Mouse (Mus musculus) CD4-positive, CD25-positive, alpha-beta regulatory T cell, adult 2 months (primary cell): ENCODE data around the gene Dcakd.

ENCODE experiments used
- DNase-seq: peaks from one replicate; pipeline ENCODE4 v3.0.0-alpha.2; 2012; ENCODE audit warnings: low read depth, low spot score

Dcakd gene

DNA sequence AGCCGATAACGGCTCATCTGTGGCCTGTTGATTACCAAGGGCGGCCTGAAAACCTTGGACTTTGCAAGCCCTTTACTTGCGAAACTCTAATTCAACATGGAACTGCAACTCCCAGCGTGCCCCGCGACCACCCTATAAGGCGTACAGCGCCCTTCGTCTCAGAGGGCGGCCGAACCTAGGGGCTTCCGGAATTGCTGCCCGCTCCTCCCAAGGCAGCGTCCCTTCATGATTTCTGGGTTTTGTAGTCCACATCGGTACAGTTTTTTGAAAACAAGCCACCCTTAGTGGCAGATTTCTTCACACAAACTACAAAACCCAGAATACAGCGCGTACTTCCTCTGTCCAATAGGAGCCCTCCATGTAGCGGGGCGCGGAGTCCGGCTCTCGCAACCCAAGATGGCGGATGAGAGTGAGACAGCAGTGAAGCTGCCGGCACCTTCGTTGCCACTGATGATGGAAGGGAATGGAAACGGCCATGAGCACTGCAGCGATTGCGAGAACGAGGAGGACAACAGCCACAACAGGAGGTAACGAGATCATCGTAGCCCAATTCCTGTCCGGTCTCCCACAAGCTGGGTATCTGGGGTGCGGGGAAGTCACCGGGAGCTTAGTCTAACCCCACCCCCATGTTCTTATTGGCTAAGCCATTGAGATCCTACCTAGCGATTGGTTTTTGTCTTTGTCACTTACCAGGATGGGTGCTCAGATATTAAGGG, at the start of gene Dcakd, which contains the start of gene Nmt1:
Gene Dcakd, minus strand, starts transcription at position 158 of the 716 bp plus-strand sequence.
Gene Nmt1, plus strand, starts transcription at position 15 of the 716 bp plus-strand sequence.
- peak; percentile 96 for DNase-seq

DNA sequence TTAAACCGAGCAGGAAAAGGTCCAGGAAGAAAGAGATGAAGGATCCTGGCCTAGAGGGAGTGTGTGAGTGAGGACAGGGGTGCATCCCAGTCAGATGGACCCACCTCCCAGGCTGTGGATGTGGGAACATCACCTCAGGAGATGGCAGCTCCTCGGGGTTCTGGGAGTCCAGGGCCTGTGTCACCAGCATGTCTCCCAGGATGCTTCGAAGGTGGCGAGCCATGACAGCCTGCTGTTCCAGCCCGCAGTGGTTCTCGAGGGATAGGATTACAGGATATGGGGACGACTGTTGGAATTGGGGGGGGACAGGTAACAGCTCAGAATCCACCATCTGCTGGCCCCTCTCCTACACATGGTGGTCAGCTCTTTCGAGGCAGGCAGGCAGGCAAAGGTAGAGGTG, 48.4 kb upstream of the Dcakd start:
- no peak for DNase-seq

DNA sequence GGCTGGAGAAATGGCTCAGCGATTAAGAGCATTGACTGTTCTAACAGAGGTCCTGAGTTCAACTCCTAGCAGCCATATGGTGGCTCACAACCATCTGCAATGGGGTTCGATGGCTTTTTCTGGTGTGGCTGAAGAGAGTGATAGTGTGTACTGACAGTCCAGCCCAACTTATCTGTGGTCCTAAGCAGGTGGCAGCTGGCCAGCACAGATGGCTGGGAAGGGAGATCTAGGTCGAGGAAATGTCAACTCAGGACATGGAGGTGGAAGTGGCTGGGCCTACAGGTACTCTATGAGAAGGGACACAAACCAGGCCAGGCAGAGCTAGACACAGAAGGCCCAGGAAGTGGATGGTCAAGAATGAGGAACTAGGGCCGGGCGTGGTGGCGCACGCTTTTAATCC, 47.9 kb upstream of the Dcakd start:
- DNase-seq, result no peak

DNA sequence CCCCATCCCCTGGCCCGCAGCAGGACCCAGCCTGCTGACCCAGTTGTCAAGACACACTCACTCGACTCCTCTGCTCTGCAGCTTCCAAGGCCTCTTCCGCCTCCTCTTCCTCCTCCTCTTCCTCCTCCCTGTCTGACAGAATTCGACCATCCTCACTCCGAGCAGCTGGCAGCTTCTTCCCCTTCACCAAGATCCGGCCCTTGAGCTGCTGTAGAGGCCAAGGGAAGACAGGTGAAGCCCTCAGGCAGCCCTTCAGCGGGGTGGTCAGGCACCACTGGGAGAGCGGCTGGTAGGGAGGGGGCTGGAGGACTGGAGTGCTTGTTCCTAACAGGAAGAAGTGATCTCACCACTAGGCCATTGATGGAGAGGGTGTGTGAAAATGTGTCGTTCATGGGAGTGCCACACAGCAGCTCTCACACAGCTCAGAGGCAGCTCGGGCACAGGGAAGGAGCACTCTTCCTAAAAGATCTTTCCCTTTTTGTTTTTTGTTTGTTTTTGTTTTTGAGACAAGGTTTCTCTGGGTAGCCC, 46.7 kb upstream of the Dcakd start:
- DNase-seq, result no peak

DNA sequence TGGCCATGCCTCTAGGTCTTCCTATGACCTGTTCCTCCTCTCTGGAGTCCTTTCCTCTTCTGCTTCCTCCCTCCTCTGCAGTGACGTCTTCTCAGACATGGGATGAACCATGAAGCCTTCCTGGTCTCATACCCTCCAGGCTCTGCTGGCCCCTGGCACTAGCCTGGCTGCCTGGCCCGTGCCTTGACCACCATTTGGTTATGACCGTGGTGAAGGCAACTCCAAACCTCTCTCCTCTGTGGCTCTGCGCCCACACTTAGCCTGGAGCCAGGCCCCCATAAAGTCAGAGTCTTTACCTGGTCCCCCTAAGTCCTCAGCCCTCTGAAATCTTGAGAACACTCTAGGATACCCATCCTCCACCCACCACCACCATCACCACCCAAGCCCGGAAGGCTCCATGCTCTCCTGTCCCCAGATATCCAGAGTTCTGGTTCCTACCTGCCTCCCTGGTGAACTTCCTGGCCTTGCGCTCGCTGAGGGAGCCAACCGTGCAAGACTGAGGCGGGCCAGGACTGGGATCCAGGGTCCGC, 46.1 kb upstream of the Dcakd start:
- no peak for DNase-seq

DNA sequence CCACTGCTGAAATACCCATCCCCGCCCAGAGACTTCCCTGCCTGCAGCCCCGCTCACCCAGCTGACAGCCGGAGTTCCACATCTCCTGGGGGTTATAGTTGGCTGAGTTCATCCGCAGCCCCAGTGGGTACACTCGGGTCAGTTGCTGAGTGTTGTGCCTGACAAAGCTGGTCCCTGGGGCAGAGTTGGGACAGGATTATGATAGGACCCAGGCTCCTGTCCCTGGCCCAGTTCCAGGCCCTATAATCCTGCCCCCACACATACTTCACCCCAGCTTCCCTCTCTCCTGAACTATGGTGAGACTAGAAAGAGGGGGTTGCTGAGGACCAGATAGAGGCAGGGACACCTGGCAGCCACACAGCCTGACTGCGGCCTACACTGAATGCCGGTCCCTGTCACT, 45.5 kb upstream of the Dcakd start:
- no peak for DNase-seq

DNA sequence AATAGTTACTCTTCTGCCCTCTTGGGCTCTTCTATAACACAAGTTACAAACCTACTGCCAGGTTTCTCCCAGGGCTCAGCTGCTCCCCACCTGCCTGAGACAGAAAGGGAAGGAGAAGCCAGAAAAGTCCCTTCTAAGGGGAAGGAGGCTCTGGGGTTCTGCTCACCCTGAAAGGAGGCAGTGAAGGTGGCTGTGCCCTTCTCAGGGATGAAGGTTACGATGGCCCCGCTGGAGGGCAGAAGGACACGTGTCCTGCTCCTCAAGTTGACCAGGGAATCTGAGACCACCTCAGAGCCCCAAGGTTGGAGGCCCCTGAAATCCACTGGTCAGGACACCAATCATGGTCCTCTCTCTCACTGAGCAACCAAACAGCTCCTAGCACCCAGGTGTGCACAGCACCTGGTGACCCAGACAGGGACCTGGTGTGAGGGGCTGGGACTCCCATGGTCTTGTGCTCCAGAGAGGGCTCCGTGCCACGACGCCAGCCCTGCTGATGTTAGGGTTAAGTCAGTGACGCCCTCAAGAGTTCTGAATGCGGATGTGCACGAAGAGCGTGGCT, 42.3 kb upstream of the Dcakd start:
- DNase-seq, result no peak

DNA sequence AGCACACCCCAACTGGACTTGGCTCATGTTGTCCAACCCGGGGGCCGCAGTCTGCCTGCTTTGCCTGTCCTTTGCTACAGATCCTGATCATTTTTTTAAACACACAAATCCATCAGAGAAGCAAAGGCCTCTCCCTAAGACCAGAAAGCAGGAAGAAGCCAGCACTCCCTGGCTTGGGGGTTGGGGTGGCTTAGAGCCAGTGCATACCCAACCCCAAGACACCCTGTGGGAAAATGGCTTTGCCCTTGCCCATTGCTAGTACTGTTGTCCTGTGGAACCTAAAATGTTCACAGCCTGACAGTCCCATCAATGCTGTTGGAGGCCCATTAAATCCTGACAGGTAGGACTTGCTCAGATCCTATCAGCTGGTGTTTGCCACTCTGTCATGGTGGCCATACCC, 41.6 kb upstream of the Dcakd start:
- DNase-seq, result no peak

DNA sequence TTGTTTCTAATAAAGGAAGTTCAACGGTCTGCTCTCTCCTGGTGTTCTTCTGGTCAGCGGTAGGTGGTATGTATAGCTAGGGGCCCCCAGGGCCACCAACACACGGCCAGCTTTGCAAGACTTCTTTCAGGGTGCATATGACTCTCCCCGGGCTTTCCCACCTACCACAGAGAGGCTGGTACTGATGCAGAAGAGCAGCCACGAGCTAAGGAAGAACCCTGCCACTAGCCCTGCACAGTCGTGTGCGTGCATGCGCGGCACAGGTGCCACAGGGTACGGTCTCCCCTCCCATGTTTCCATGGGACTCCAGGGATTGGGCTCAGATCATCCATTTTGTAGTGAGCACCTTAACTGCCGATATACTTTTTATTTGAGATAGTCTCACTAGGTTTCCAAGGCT, 40.8 kb upstream of the Dcakd start:
- DNase-seq, result no peak

DNA sequence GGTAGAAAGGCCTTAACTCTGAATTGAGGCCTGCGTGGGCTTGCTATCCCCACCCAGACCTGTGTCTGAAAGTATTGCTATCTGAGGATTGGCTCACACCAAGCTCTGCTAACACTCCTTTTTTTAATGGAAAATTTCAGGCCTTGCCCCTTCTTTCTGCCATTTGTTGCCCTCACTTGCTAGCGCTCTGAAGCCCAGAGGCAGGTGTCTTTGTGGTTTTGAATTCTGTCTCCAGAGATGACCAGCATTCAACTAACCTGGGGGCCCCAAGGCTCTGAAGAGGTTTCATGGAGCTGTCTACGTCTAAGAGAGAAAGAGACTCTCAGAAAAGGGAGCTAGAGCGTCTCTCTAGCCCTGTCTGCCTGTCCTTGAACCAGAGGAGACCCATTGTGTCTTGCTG, 40.1 kb upstream of the Dcakd start:
- DNase-seq, result no peak

DNA sequence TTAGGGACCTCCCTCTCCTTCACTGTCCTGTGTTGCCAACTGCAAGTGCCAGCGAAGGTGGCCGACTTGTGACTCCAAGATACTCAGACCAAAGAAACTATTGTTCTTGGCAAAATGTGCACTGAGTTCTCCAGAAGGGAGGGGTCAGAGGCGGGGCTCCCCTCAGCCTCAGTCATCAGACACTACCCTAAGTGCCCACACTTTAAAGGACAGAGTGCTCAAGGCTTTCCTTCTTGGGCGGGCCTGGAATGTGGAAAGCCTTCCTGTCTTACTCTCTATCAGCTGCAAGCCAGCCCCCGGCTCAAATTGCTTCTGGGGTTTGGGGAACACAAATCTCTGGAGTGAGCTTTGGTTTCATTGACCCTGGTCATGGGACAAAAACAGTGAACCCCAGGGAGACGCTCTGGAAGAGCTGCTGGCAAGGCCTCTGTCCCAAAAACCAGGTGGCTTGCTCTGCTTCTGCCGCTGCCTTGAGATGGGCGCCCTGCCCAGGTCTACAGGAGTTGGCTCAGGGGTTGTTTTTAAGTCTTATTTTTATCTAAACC, 39.4 kb upstream of the Dcakd start:
- DNase-seq, result no peak

DNA sequence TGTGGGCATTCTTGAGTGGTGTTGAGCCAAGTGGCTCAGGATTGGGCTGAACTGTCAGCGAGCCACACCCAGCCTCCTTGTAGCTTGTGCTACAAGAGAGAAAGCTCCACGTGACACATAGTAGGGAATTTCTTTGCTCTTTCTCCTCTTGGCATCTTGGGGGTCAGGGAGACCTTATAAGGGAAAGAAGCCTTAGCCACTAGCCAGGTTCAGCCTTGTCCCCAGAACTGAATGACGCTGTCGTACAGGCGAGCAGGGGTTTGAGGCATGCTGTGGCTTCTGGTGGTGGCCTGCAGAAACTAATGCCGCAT, 38.9 kb upstream of the Dcakd start:
- no peak for DNase-seq

DNA sequence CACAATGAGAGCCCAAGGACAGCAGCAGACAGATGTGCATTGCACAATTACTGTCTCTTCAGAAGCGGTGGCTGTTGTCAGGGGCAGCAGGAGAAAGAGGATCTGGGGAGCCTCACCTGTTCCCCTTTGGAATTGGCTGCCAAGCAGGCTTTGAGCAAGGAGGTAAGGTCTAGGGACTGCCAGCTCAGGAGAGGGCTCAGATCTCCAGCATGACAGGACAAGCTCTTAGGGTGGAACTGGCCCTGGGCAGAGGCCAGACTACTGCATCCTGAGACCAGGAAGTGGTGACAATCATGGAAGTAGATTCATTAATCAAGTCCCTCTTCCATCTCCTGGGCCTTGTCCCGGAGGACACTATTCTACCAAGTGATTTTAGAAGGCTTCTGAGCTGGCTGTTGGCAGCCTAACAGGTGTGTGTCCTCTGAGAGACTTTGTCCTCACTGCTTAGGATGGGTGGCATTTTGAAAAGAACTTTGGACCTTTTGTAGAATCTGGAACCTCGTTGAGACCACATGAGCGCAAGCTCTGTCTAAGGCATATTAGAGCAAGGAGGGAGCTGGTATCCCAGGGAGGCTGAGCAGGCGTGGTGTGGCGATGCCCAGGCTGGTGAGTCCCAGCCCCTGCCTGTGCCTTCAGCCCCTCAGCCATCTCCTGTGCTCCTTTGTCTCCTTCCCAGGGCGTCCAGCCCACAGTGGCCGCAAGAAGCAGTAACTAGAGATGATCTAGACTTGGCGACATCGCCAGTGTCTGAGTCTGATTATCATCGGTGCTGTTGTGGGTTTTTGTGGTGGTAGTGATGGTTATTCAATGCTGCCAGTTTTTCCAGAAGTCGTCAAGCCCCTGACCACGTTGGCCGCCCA, 38.3 kb upstream of the Dcakd start:
- no peak for DNase-seq

DNA sequence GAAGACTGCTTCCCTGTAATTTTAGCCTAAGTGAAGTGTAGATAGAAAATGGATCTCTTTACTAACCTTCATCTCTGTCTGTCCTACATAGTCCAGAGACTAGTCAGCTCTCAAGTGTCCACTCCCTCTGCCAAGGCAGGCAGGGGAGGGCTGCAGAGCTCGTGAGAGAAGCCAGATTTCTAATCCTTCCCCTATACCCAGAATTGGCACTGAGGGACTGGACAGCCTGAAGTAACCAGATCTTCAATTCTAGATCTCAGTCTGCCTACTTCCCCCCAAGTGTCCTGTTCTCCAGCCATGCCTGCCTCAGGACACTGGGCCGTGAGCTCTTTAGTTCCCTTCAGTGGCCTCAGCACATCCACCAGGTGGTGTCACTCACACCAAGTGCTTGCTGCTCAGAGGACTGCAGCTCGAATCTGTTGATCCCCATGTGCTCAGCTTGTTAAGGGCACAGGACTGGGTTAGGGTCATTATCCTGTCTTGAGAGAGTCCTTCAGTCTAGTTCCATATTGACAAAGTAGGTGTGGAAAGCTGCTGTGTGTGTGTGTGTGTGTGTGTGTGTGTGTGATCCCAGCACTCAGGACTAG, 30.5 kb upstream of the Dcakd start:
- no peak for DNase-seq

DNA sequence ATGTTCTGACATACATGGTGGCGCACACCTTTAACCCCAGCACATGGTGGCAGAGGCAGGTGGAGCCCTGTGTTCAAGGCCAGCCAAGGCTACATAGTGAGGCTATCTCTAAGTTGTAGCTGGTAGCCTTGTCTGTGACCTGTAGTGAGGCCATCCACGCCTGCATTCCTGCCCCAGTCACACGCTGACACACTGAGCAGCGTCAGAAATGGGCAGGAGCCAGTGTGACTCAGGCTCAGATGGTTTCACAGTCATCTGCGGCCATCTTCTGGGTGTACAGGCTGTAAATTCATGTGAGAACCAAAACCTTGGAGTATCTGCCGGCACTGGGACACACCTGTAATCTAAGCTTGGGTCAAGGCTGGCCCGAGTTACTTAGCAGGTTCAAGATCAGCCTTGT, 28.5 kb upstream of the Dcakd start:
- DNase-seq, result no peak

DNA sequence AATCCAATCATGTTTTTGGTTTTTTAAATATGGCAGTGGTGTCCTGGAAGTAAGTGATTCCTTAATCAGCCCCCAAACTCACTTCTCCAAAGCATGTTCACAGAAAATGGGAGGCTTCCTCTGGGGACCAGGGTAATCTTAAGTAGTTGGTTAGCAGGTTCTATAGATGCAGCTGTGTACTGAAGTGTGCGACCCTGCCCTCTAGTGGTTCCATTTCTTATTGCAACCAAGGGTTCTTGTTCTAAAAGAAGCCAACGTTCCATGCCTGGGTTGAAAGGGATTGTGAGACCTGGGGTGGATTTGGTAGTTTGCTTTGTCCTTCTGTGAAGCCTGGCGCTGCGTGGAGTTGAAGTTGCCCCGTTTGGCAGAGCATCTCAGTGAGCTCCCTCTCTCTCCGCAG, 26.7 kb upstream of the Dcakd start:
- peak; percentile 85 for DNase-seq

DNA sequence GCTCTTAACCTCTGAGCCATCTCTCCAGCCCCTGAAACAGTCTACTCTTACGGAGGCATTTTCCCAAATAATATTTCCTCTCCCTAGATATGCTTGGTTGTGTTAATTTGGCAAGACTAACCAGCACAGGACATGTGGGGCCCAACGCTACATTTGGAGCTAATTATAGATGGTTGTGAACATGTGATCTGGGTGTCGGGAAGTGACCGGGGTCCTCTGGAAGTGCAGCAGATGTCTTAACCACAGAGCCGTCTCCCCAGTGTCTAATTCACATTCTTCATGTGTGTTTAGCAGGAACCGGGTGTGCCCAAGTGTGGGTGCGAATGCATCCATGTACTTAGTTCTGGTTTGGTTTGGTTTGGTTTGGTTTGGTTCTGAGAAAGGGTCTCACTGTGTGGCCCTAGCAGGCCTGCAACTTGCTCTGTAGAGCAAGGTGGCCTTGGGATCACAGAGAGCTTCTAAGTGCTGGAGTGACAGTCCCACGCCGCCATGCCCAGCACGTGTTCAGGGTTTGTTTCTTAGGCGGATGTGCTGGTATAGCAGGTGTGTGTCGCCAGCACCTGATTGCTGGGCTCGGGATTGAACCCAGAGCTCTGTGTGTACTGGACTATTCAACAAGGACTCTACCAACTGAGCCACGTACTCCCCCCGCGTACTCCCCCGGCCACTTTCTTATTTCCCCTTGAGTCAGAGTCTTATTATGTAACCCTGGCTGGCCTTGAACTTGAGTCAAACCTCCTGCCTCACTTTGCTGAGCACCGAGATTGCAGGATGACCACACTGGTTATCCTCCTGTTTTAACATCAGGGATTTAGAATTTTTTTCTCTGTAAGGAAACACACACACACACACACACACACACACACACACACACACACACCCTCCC, 25.3 kb upstream of the Dcakd start:
- no peak for DNase-seq

DNA sequence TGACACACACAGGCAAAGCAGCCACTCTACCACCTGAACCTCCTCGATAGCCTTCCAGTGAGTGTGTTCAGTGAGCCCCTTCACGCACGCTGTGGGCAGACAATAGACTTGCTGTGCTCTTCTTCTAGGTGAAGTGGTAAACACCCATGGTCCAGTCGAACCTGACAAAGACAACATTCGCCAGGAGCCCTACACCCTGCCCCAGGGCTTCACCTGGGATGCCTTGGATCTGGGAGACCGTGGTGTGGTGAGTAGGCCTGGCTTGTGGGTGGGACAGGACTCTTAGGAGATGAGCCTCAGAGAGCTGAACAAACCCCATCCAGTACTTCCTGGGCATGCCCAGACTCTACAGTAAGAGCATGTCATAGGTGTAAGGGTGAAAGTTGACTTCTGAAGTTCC, 23.9 kb upstream of the Dcakd start:
- no peak for DNase-seq

DNA sequence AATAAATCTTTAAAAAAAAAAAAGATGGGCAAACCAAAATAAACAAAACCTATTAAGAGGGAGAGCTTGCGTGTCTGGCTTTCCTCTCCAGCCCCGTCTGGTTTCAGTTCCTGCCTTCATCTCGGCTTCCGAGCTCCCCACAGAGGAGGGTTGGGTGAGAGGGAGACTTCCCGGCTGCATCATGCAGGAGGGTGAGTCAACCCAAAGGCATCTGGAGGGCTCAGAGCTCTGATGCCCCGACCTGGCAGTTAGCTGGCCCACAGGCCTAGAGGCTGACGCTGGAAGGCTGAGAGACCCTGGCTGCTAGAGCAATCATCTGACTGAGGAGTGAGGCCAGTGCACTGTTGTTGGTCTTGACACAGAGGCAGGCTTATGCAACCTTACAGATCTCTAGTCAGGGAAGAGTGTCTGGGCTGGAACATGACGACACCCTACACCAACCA, 23.1 kb upstream of the Dcakd start:
- no peak for DNase-seq

DNA sequence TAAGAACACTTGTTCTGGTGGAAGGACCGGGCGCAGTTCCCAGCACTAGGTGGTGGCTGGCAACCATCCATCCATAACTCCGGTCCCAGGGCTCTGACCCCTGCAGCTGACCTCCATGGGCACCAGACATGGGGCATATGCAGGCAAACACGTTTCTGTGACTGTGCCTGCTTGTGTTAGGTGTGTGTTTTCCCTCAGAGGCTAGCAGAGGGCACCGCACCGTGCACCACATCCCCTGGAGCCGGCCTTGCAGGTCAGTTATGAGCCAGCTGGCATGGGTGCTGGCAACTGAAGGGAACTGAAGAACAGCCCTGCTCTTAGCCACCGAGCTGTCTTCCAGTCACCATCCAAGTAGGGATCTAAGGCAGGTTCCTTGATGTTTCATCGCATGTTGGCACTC, 22.0 kb upstream of the Dcakd start:
- no peak for DNase-seq

DNA sequence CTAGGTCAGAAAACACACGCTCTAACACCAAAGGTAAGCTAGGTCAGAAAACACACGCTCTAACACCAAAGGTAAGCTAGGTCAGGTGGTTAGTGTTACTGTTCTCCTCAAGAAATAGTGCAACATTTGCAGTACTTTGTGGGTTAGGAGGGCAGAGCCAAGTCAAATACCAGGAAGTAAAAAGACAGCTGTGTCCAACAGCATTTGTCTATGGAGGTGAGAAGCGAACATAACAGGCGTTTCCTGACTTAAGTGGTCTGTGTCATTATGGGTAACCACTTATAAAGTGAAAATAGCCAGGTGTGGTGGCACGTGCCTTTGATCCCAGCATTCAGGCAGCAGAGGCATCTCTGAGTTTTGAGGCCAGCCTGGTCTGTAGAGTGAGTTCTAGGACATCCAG, 21.5 kb upstream of the Dcakd start:
- no peak for DNase-seq
